Mouse (Mus musculus) stomach, embryonic 15.5 days (tissue): ENCODE measurements at regions not wholly inside any gene's neighbourhood (a gene's known extent, or its start where the extent isn't known, plus 50 kb on each side); places are given as distances from the start of the nearest gene placed in this dataset.

Experiments
- ATAC-seq: fragments of 200-750 bp; cut with Nextera tagmentation; 2 replicates; pipeline ENCODE4 v1.8.0; 2017; ENCODE audit warnings: low read depth, moderate number of reproducible peaks, moderate TSS enrichment; ENCODE audit not compliant: insufficient read depth, low FRiP score
- H3K27ac ChIP-seq: fragments of 300-500 bp; sonication (generic); 2 replicates; pipeline ENCODE4 v1.5.1; 2015; ENCODE audit warnings: mild to moderate bottlenecking, inconsistent platforms
- H3K27me3 ChIP-seq: fragments of 300-500 bp; sonication (generic); replicated peaks from 2 replicates; pipeline ENCODE4 v1.6.1; 2015; ENCODE audit warnings: inconsistent platforms
- H3K36me3 ChIP-seq: fragments of 300-500 bp; sonication (generic); 2 replicates; pipeline ENCODE4 v1.6.1; 2015; ENCODE audit warnings: inconsistent platforms
- H3K4me1 ChIP-seq: fragments of 300-500 bp; sonication (generic); 2 replicates; pipeline ENCODE4 v1.6.1; 2015; ENCODE audit warnings: inconsistent platforms
- H3K4me2 ChIP-seq: fragments of 300-500 bp; sonication (generic); 2 replicates; pipeline ENCODE4 v1.6.1; 2015; ENCODE audit warnings: mild to moderate bottlenecking, inconsistent platforms
- H3K4me3 ChIP-seq: fragments of 300-500 bp; sonication (generic); replicated peaks from 2 replicates; pipeline ENCODE4 v1.5.1; 2015; ENCODE audit warnings: inconsistent platforms
- H3K9ac ChIP-seq: fragments of 300-500 bp; sonication (generic); 2 replicates; pipeline ENCODE4 v1.6.1; 2015; ENCODE audit warnings: inconsistent platforms
- H3K9me3 ChIP-seq: fragments of 300-500 bp; sonication (generic); 2 replicates; pipeline ENCODE4 v1.6.1; 2016; ENCODE audit warnings: inconsistent platforms
- WGBS: fragments of 180-500 bp; shearing (Covaris S2); methylation state at CpG from one replicate; pipeline ENCODE4 v1.1.7; 2015; 5-methylcytosine and 5-hydroxymethylcytosine counted together

- WGBS: 29% methylated on average over 1 of the region's 1 CpGs
Observed at GRCm38 (mm10) chr10:6007238-6007972, 85.2 kb upstream of the Rgs17 start.

GRCm38 (mm10) chr10:5981433-5981832, 59.2 kb upstream of the Rgs17 start:
- Histone ChIP-seq H3K36me3 (no peaks in the 10 kb centered on the region), H3K9ac (no peak overlapping the region), H3K27me3 (no peaks in the 10 kb centered on the region), H3K9me3 (no peaks in the 10 kb centered on the region), H3K4me3 (no peak overlapping the region), H3K4me1 (no peaks in the 10 kb centered on the region), H3K27ac (no peak overlapping the region), H3K4me2 (no peak overlapping the region)
- 88% methylated on average over 1 of the region's 1 CpGs for WGBS
- no peak for ATAC-seq

More at GRCm38 (mm10) chr10:6007238-6007972, 85.2 kb upstream of the Rgs17 start:
- ATAC-seq: no peak
- Histone ChIP-seq H3K4me3 (no peak overlapping the region), H3K9me3 (no peaks in the 10 kb centered on the region), H3K36me3 (no peaks in the 10 kb centered on the region), H3K9ac (no peak overlapping the region), H3K4me2 (no peak overlapping the region), H3K27me3 (no peaks in the 10 kb centered on the region), H3K27ac (no peak overlapping the region), H3K4me1 (no peaks in the 10 kb centered on the region)

- Histone ChIP-seq H3K9ac (no peak overlapping the region), H3K4me1 (no peaks in the 10 kb centered on the region), H3K9me3 (no peaks in the 10 kb centered on the region), H3K4me2 (no peak overlapping the region), H3K4me3 (no peak overlapping the region), H3K36me3 (no peaks in the 10 kb centered on the region), H3K27ac (no peak overlapping the region), H3K27me3 (no peaks in the 10 kb centered on the region)
- WGBS: 48% methylated on average over 1 of the region's 1 CpGs
- no peak for ATAC-seq
Observed at GRCm38 (mm10) chr10:5978534-5978933, 56.3 kb upstream of the Rgs17 start.
